Mouse (Mus musculus): Measurements from ENCODE around the gene Tescl. TPM values are rescaled to one million over a fixed set of nuclear protein-coding genes. Genes with fewer than 3 reads are reported as not detected.

Gene Tescl
- polyA plus RNA-seq, 1 experiment, result not detected

GRCm38 (mm10) chr7:24287670-24288069, 46.1 kb downstream of the Tescl start:
- peaks cover 7% of the 10 kb centered on the region; the same call in 1 of the 2 replicates for H3K9me3 ChIP-seq (ENCODE audit: control insufficient read depth, low read length)
- no peaks in the 10 kb centered on the region for H3K27me3 ChIP-seq (ENCODE audit: control insufficient read depth)
- H3K4me1 ChIP-seq (ENCODE audit: control insufficient read depth), result no peaks in the 10 kb centered on the region; the same call in 1 of the 2 replicates
- no peak for TF ChIP-seq TAL1 (IDR thresholded peaks at IDR 0.05; ENCODE audit: low read length)
- no peak for TF ChIP-seq GATA1 (IDR thresholded peaks at IDR 0.05; ENCODE audit: low read length)
- no peak overlapping the region for H3K4me3 ChIP-seq (replicated peaks)
- peaks cover 22% of the 10 kb centered on the region for H3K36me3 ChIP-seq (ENCODE audit: control insufficient read depth)

DNA sequence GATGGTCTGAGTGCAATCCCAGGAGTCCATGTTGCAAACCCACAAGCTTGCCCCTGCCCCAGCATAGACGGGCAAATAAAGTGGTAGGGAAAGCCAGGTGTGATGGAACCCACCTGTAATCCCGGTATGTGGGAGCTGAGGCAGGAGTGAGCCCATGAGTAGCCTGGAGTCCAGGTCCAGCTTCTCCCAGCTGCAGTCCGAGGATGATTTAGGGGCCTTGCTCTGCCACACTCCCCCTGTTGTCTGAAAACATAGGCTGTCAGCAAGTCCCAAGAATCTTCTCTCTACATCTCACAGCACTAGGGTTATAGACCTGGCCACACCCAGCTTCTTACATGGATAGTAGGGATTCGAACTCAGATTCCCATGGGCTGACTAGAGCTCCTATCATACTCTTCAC, 46.8 kb downstream of the Tescl start:
- peaks cover 7% of the 10 kb centered on the region; the same call in 1 of the 2 replicates for H3K9me3 ChIP-seq (ENCODE audit: control insufficient read depth, low read length)
- no peak overlapping the region for H3K4me3 ChIP-seq (replicated peaks)
- H3K4me1 ChIP-seq (ENCODE audit: control insufficient read depth), result no peaks in the 10 kb centered on the region; the same call in 1 of the 2 replicates
- no peaks in the 10 kb centered on the region for H3K27me3 ChIP-seq (ENCODE audit: control insufficient read depth)
- H3K36me3 ChIP-seq (ENCODE audit: control insufficient read depth), result peaks cover 16% of the 10 kb centered on the region
- no peak for TF ChIP-seq TAL1 (IDR thresholded peaks at IDR 0.05; ENCODE audit: low read length)
- TF ChIP-seq GATA1 (IDR thresholded peaks at IDR 0.05; ENCODE audit: low read length), result no peak

DNA sequence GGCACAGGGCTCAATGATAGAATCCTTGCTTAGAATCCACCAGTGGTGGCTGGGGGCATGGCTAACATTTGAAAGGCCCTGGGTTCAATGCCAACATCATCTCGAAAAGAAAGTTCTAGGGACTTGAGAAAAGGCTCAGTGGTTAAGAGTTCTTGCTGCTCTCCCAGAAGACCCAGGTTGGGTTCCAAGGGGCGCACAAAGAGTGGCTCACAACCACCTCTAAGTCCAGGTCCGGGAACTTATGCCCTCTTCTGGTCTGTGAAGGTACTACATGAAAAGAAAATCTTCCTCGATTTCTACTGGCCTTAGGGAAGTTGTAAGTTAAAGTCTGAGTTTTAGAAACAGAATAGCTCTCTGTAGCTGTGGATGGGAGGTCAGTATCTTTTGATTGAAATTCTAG, 47.6 kb downstream of the Tescl start:
- H3K36me3 ChIP-seq (ENCODE audit: control insufficient read depth), result peaks cover 7% of the 10 kb centered on the region
- no peaks in the 10 kb centered on the region for H3K27me3 ChIP-seq (ENCODE audit: control insufficient read depth)
- H3K9me3 ChIP-seq (ENCODE audit: control insufficient read depth, low read length), result no peaks in the 10 kb centered on the region; the same call in 1 of the 2 replicates
- no peaks in the 10 kb centered on the region; the same call in 1 of the 2 replicates for H3K4me1 ChIP-seq (ENCODE audit: control insufficient read depth)
- TF ChIP-seq GATA1 (IDR thresholded peaks at IDR 0.05; ENCODE audit: low read length) (no peak), TAL1 (IDR thresholded peaks at IDR 0.05; ENCODE audit: low read length) (no peak)
- no peak overlapping the region for H3K4me3 ChIP-seq (replicated peaks)

Other genes with a start within 250 kb of the Tescl start
- gene Zfp112, start 221.6 kb downstream of the Tescl start, polyA plus RNA-seq (2012), result 0.02 and 0.05 TPM in 2 replicates
- 0.04 TPM in 1 of 2 replicates, not detected in the other for gene Zfp235, start 199.8 kb downstream of the Tescl start, polyA plus RNA-seq (2012)
- not detected in 2 replicates for gene Zfp114, start 158.9 kb downstream of the Tescl start, polyA plus RNA-seq (2012)
- 0.01 TPM in 1 of 2 replicates, not detected in the other for gene Zfp111, start 122.5 kb downstream of the Tescl start, polyA plus RNA-seq (2012)
- 0.02 TPM in 1 of 2 replicates, not detected in the other for gene Zfp109, start 96.4 kb downstream of the Tescl start, polyA plus RNA-seq (2012)
- gene Zfp108, start 79.1 kb downstream of the Tescl start, polyA plus RNA-seq (2012), result not detected in 2 replicates
- not detected in 2 replicates for gene Zfp93, start 63.5 kb downstream of the Tescl start, polyA plus RNA-seq (2012)
- gene Zfp61, start 32.7 kb downstream of the Tescl start, polyA plus RNA-seq (2012), result 0.12 TPM in 1 of 2 replicates, not detected in the other
- 0.07 TPM in 1 of 2 replicates, not detected in the other for gene Zfp94, start 17.3 kb downstream of the Tescl start, polyA plus RNA-seq (2012)
- gene Lypd5, start 15.3 kb upstream of the Tescl start, polyA plus RNA-seq (2012), result 0.02 TPM in 1 of 2 replicates, not detected in the other
- 56.1 and 61.3 TPM in 2 replicates for gene Kcnn4, start 36.3 kb upstream of the Tescl start, polyA plus RNA-seq (2012)
- 16.4 and 18.4 TPM in 2 replicates for gene Smg9, start 65.7 kb upstream of the Tescl start, polyA plus RNA-seq (2012)
- not detected in 2 replicates for gene Irgc1, start 118.4 kb upstream of the Tescl start, polyA plus RNA-seq (2012)
- gene Plaur, start 128.5 kb upstream of the Tescl start, polyA plus RNA-seq (2012), result 0.08 and 0.17 TPM in 2 replicates
- gene Cadm4, start 148.1 kb upstream of the Tescl start, polyA plus RNA-seq (2012), result 0.01 TPM in 1 of 2 replicates, not detected in the other
- 0.55 and 0.58 TPM in 2 replicates for gene Zfp428, start 173.1 kb upstream of the Tescl start, polyA plus RNA-seq (2012)
- not detected in 2 replicates for gene AC161166.1, start 178.5 kb upstream of the Tescl start, polyA plus RNA-seq (2012)
- gene Irgq, start 196.8 kb upstream of the Tescl start, polyA plus RNA-seq (2012), result 0.18 and 0.20 TPM in 2 replicates
- gene Pinlyp, start 212.2 kb upstream of the Tescl start, polyA plus RNA-seq (2012), result not detected in 2 replicates
- 32.1 and 34.8 TPM in 2 replicates for gene Xrcc1, start 212.4 kb upstream of the Tescl start, polyA plus RNA-seq (2012)